ENCODE assay signal across 24 mouse cellular contexts in genomic region chr4:108403861-108404635, GRCm38 (mm10). TPM values are rescaled to one million over a fixed set of nuclear protein-coding genes. Genes with fewer than 3 reads are reported as not detected.
"Had no signal": no experiment of that assay in that cellular context is flagged by ENCODE, and none has a peak within 500 bp of the region (broad histone marks: within the 10 kb centered on the region; RNA-seq: fewer than 3 reads in every experiment).

No protein-coding gene starts in this region.

- H3K4me2 ChIP-seq: liver, embryonic 15.5 days; lung, embryonic 15.5 days; midbrain, embryonic 12.5 days; midbrain, embryonic 15.5 days; neural tube, embryonic 12.5 days; stomach, embryonic 15.5 days had no signal

- H3K9me3 ChIP-seq: liver, embryonic 15.5 days; lung, embryonic 15.5 days; megakaryocyte, embryonic 14.5 days; midbrain, embryonic 12.5 days; midbrain, embryonic 15.5 days; neural tube, embryonic 12.5 days; stomach, embryonic 15.5 days had no signal

- H3K27ac ChIP-seq: liver, embryonic 15.5 days; lung, embryonic 15.5 days; macrophage; midbrain, embryonic 12.5 days; midbrain, embryonic 15.5 days; neural tube, embryonic 12.5 days; stomach, embryonic 15.5 days; stomach, postnatal 0 days had no signal

- H3K9ac ChIP-seq: liver, embryonic 15.5 days; liver, postnatal 0 days; lung, embryonic 15.5 days; midbrain, embryonic 12.5 days; midbrain, embryonic 15.5 days; neural tube, embryonic 12.5 days; stomach, embryonic 15.5 days had no signal

- DNase-seq: liver, postnatal 0 days; lung, adult 2 months; lung, postnatal 14 days; lung, postnatal 36 days; right cerebral cortex, postnatal 14 days; thymus, adult 2 months; thymus, postnatal 25 days; thymus, postnatal 4 days had no signal

- ATAC-seq: liver, postnatal 0 days; lung, postnatal 0 days; midbrain, embryonic 15.5 days had no signal

- H3K27me3 ChIP-seq: lung, embryonic 15.5 days; midbrain, embryonic 15.5 days; neural tube, embryonic 12.5 days; stomach, embryonic 15.5 days had no signal

- H3K4me3 ChIP-seq: liver, embryonic 15.5 days; lung, embryonic 15.5 days; megakaryocyte, embryonic 14.5 days; midbrain, embryonic 12.5 days; midbrain, embryonic 15.5 days; neural tube, embryonic 12.5 days; stomach, embryonic 15.5 days had no signal

- H3K36me3 ChIP-seq: liver, embryonic 15.5 days; midbrain, embryonic 12.5 days; midbrain, embryonic 15.5 days; stomach, embryonic 15.5 days had no signal

RNA-seq across cellular contexts. Expression of gene Gpx7, which starts 2.7 kb away (rescaled TPM):
- total RNA-seq: monocyte, adult 5-6 weeks had no signal

RNA-seq across cellular contexts. Expression of gene Shisal2a, which starts 20.9 kb away (rescaled TPM):
- total RNA-seq: megakaryocyte progenitor cell, adult 5-6 weeks; monocyte, adult 5-6 weeks; neutrophil, adult 5-6 weeks had no signal
- polyA plus RNA-seq: macrophage; spleen, adult 2 months; testis, adult 2 months; thymus, adult 2 months; urinary bladder, adult 2 months had no signal
